Comparison of ENCODE assay signal across 9 mouse cellular contexts in genomic region chr5:144753041-144753440, GRCm38 (mm10). TPM values are rescaled to one million over a fixed set of nuclear protein-coding genes. Genes with fewer than 3 reads are reported as not detected.
DNase-seq lines count a peak whose midpoint lies in the region; ATAC-seq and TF ChIP-seq lines count a peak whose summit lies in the region.
"Had no signal": no experiment of that assay in that cellular context is flagged by ENCODE, and none has a peak within 500 bp of the region (broad histone marks: within the 10 kb centered on the region; RNA-seq: fewer than 3 reads in every experiment).

No protein-coding gene starts in this region.

- H3K27me3 ChIP-seq in liver, embryonic 12.5 days (replicated peaks) = 0 out of 2 replicates have a peak, but pooled peaks cover 4% of the 10 kb centered on the region
- H3K27me3 ChIP-seq in liver, postnatal 0 days (ENCODE audit: insufficient read depth, low read length) = no peaks in the 10 kb centered on the region
- H3K27me3 ChIP-seq: midbrain, embryonic 12.5 days had no signal

- DNase-seq in liver (peak; percentile 24), MN1 (ENCODE audit: low spot score) (peak; percentile 49)
- peak; percentile 62 to 73 for DNase-seq in cerebellum, postnatal 36 days
- peak; percentile 85 for DNase-seq in kidney, adult 9 months
- peak; percentile 39 for DNase-seq in liver, postnatal 0 days
- peak; percentile 79 to 84 for DNase-seq in right cerebral cortex, postnatal 10 days (ENCODE audit: low spot score in 2 of 2)
- DNase-seq in ovary, postnatal 36 days (ENCODE audit: low spot score) = no peak

- no peak overlapping the region for H3K9ac ChIP-seq in liver, embryonic 12.5 days
- H3K9ac ChIP-seq in liver, postnatal 0 days (replicated peaks) = no peak overlapping the region
- H3K9ac ChIP-seq: midbrain, embryonic 12.5 days had no signal

- 49% methylated on average over 7 of the region's 7 CpGs for WGBS in liver, embryonic 12.5 days (ENCODE audit: insufficient replicate concordance)
- 45% methylated on average over 7 of the region's 7 CpGs for WGBS in liver, postnatal 0 days (ENCODE audit: insufficient replicate concordance)

- no peaks in the 10 kb centered on the region for H3K36me3 ChIP-seq in liver, embryonic 12.5 days
- H3K36me3 ChIP-seq in liver, postnatal 0 days (replicated peaks; ENCODE audit: insufficient read depth, low read length) = no peaks in the 10 kb centered on the region

- H3K9me3 ChIP-seq in liver, embryonic 12.5 days (replicated peaks) = no peaks in the 10 kb centered on the region
- no peaks in the 10 kb centered on the region for H3K9me3 ChIP-seq in liver, postnatal 0 days (ENCODE audit: low read length)
- H3K9me3 ChIP-seq: midbrain, embryonic 12.5 days had no signal

- ATAC-seq in liver, embryonic 12.5 days = no peak
- peak; percentile 44; the same call in 1 of the 2 replicates for ATAC-seq in liver, postnatal 0 days

- H3K4me1 ChIP-seq in liver, embryonic 12.5 days = peaks cover 7% of the 10 kb centered on the region; the same call in 1 of the 2 replicates
- H3K4me1 ChIP-seq in liver, postnatal 0 days (ENCODE audit: insufficient read depth) = no peaks in the 10 kb centered on the region

- H3K27ac ChIP-seq in liver, embryonic 12.5 days = no peak overlapping the region
- no peak overlapping the region for H3K27ac ChIP-seq in liver, postnatal 0 days (ENCODE audit: low read depth)
- H3K27ac ChIP-seq: midbrain, embryonic 12.5 days had no signal

- no peak overlapping the region for H3K4me3 ChIP-seq in liver, embryonic 12.5 days
- no peak overlapping the region for H3K4me3 ChIP-seq in liver, postnatal 0 days (ENCODE audit: low read depth, low read length)
- H3K4me3 ChIP-seq: midbrain, embryonic 12.5 days had no signal

- peak; percentile 66 for TF ChIP-seq CTCF in liver, postnatal 0 days (IDR thresholded peaks at IDR 0.05; ENCODE audit: low read depth)

- TF ChIP-seq EP300 in liver, postnatal 0 days (IDR thresholded peaks at IDR 0.05; ENCODE audit: low read depth) = no peak

- no peak overlapping the region for H3K4me2 ChIP-seq in liver, embryonic 12.5 days
- H3K4me2 ChIP-seq in liver, postnatal 0 days (ENCODE audit: low read depth, low read length) = no peak overlapping the region
- H3K4me2 ChIP-seq: midbrain, embryonic 12.5 days had no signal

RNA-seq across cellular contexts. Expression of gene Tmem130, which starts 8.6 kb away (rescaled TPM):
- polyA plus RNA-seq in liver, embryonic 12.5 days (2016; fragmentation: Nextera tagmentation; extraction: Ambion mirVana) = 0.31 and 0.33 TPM in 2 replicates
- 0.09 and 0.12 TPM in 2 replicates for polyA plus RNA-seq in liver, postnatal 0 days (2015; fragmentation: Nextera tagmentation; extraction: Ambion mirVana)

RNA-seq across cellular contexts. Expression of gene Trrap, which starts 14.5 kb away (rescaled TPM):
- polyA plus RNA-seq in liver, embryonic 12.5 days (2016; fragmentation: Nextera tagmentation; extraction: Ambion mirVana) = 29.4 and 29.5 TPM in 2 replicates
- polyA plus RNA-seq in liver, postnatal 0 days (2015; fragmentation: Nextera tagmentation; extraction: Ambion mirVana) = 11.7 and 12.3 TPM in 2 replicates
